Mouse (Mus musculus) erythroblast, embryonic 14.5 days (primary cell): ENCODE results near the gene Tcta.

Source experiments
- GATA1 ChIP-seq: IDR thresholded peaks from 2 replicates; pipeline ENCODE4 v1.6.1; 2012; ENCODE audit warnings: low read length, inconsistent platforms, mixed read lengths
- TAL1 ChIP-seq: IDR thresholded peaks from 3 replicates; pipeline ENCODE4 v1.6.1; 2012; ENCODE audit warnings: low read length, inconsistent platforms, mixed read lengths

DNA sequence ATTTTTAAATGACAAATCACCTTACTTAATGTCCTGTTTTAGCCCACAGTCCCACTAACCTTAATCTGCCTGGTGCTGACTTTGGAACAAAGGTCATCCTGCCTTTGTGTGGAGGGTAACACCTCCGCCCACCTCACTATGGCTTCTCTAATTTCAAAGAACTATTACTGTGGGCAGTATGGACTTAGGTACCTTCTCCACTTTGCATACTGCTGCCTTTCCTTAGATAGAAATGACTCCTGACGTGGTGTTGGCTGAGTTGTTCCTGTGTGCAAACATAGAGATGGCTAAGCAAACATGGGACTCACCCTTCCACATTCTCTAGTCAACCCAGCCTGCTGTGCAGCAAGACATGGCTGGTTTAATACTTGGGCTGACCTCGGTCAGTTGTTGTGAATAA is 4.1 kb downstream of the Tcta start:
- no peak for TF ChIP-seq GATA1
- no peak for TF ChIP-seq TAL1
